Mouse (Mus musculus): ENCODE data around the gene Ikzf2. TPM values are rescaled to one million over a fixed set of nuclear protein-coding genes. Genes with fewer than 3 reads are reported as not detected.

The Ikzf2 gene
- polyA plus RNA-seq, 1 experiment from 2014 or later = 4.3 TPM

GRCm38 (mm10) chr1:69629513-69629912 is 57.5 kb downstream of the Ikzf2 start:
- no peak for ATAC-seq (ENCODE audit: low FRiP score, low read depth)
- H3K4me1 ChIP-seq = no peaks in the 10 kb centered on the region
- WGBS = 65% methylated on average over 8 of the region's 8 CpGs
- no peak overlapping the region for H3K4me2 ChIP-seq (replicated peaks)
- H3K9ac ChIP-seq = no peak overlapping the region
- no peaks in the 10 kb centered on the region for H3K36me3 ChIP-seq
- no peaks in the 10 kb centered on the region for H3K9me3 ChIP-seq
- H3K27ac ChIP-seq = no peak overlapping the region
- no peak overlapping the region for H3K4me3 ChIP-seq
- no peaks in the 10 kb centered on the region for H3K27me3 ChIP-seq

- H3K4me1 ChIP-seq = peaks cover 19% of the 10 kb centered on the region
- H3K9me3 ChIP-seq = no peaks in the 10 kb centered on the region
- no peaks in the 10 kb centered on the region for H3K27me3 ChIP-seq
- ATAC-seq (ENCODE audit: low FRiP score, low read depth) = no peak
- no peak overlapping the region for H3K4me2 ChIP-seq (replicated peaks)
- no peaks in the 10 kb centered on the region for H3K36me3 ChIP-seq
- WGBS = 88% methylated on average over 5 of the region's 5 CpGs
- H3K27ac ChIP-seq = no peak overlapping the region
- no peak overlapping the region for H3K4me3 ChIP-seq
- H3K9ac ChIP-seq = no peak overlapping the region
Measured at GRCm38 (mm10) chr1:69612076-69612475, 75.0 kb downstream of the Ikzf2 start.

- peaks cover 19% of the 10 kb centered on the region for H3K4me1 ChIP-seq
- no peak overlapping the region for H3K9ac ChIP-seq
- 68% methylated on average over 4 of the region's 4 CpGs for WGBS
- peak; percentile 54; the same call in 1 of the 2 replicates for ATAC-seq (ENCODE audit: low FRiP score, low read depth)
- no peaks in the 10 kb centered on the region for H3K9me3 ChIP-seq
- no peak overlapping the region for H3K27ac ChIP-seq
- H3K36me3 ChIP-seq = no peaks in the 10 kb centered on the region
- no peak overlapping the region for H3K4me3 ChIP-seq
- 0 out of 2 replicates have a peak overlapping the region, but pooled peaks have one; percentile 14 for H3K4me2 ChIP-seq (replicated peaks)
- H3K27me3 ChIP-seq = no peaks in the 10 kb centered on the region
Measured at GRCm38 (mm10) chr1:69611204-69611725, 75.8 kb downstream of the Ikzf2 start.

- H3K9me3 ChIP-seq = no peaks in the 10 kb centered on the region
- H3K27ac ChIP-seq = no peak overlapping the region
- WGBS = 39% methylated on average over 7 of the region's 7 CpGs
- 0 out of 2 replicates have a peak overlapping the region, but pooled peaks have one; percentile 14 for H3K4me2 ChIP-seq (replicated peaks)
- H3K27me3 ChIP-seq = no peaks in the 10 kb centered on the region
- H3K4me1 ChIP-seq = peaks cover 19% of the 10 kb centered on the region
- H3K4me3 ChIP-seq = no peak overlapping the region
- no peak overlapping the region for H3K9ac ChIP-seq
- 0 out of 2 replicates have a peak, but pooled peaks have one; percentile 15 for ATAC-seq (ENCODE audit: low FRiP score, low read depth)
- no peaks in the 10 kb centered on the region for H3K36me3 ChIP-seq
Measured at GRCm38 (mm10) chr1:69610791-69611190, 76.3 kb downstream of the Ikzf2 start.

- Histone ChIP-seq H3K27ac (no peak overlapping the region), H3K9ac (no peak overlapping the region), H3K4me1 (peaks cover 19% of the 10 kb centered on the region), H3K27me3 (no peaks in the 10 kb centered on the region), H3K36me3 (no peaks in the 10 kb centered on the region), H3K9me3 (no peaks in the 10 kb centered on the region), H3K4me3 (no peak overlapping the region), H3K4me2 (replicated peaks) (no peak overlapping the region)
- no peak for ATAC-seq (ENCODE audit: low FRiP score, low read depth)
- WGBS = 80% methylated on average over 5 of the region's 5 CpGs
Measured at GRCm38 (mm10) chr1:69608846-69609245, 78.2 kb downstream of the Ikzf2 start.

- Histone ChIP-seq H3K36me3 (no peaks in the 10 kb centered on the region), H3K27ac (no peak overlapping the region), H3K9ac (no peak overlapping the region), H3K4me2 (replicated peaks) (no peak overlapping the region), H3K4me3 (no peak overlapping the region), H3K4me1 (peaks cover 19% of the 10 kb centered on the region), H3K9me3 (no peaks in the 10 kb centered on the region), H3K27me3 (no peaks in the 10 kb centered on the region)
- ATAC-seq (ENCODE audit: low FRiP score, low read depth) = no peak
- WGBS = 87% methylated on average over 1 of the region's 1 CpGs
Measured at GRCm38 (mm10) chr1:69606844-69607243, 80.2 kb downstream of the Ikzf2 start.

GRCm38 (mm10) chr1:69604213-69604612 is 82.8 kb downstream of the Ikzf2 start:
- no peak for ATAC-seq (ENCODE audit: low FRiP score, low read depth)
- 61% methylated on average over 3 of the region's 3 CpGs for WGBS
- Histone ChIP-seq H3K4me1 (peaks cover 4% of the 10 kb centered on the region; the same call in 1 of the 2 replicates), H3K4me2 (replicated peaks) (no peak overlapping the region), H3K27me3 (peaks cover 6% of the 10 kb centered on the region; the same call in 1 of the 2 replicates), H3K27ac (no peak overlapping the region), H3K4me3 (no peak overlapping the region), H3K36me3 (no peaks in the 10 kb centered on the region), H3K9me3 (no peaks in the 10 kb centered on the region), H3K9ac (no peak overlapping the region)

- Histone ChIP-seq H3K9ac (no peak overlapping the region), H3K9me3 (no peaks in the 10 kb centered on the region), H3K4me2 (replicated peaks) (no peak overlapping the region), H3K4me3 (no peak overlapping the region), H3K27ac (no peak overlapping the region), H3K4me1 (no peaks in the 10 kb centered on the region), H3K36me3 (no peaks in the 10 kb centered on the region), H3K27me3 (peaks cover 15% of the 10 kb centered on the region; the same call in 1 of the 2 replicates)
- 73% methylated on average over 1 of the region's 1 CpGs for WGBS
- no peak for ATAC-seq (ENCODE audit: low FRiP score, low read depth)
Measured at GRCm38 (mm10) chr1:69600954-69601353, 86.1 kb downstream of the Ikzf2 start.

- Histone ChIP-seq H3K4me2 (replicated peaks) (no peak overlapping the region), H3K27me3 (peaks cover 29% of the 10 kb centered on the region), H3K9me3 (no peaks in the 10 kb centered on the region), H3K4me1 (no peaks in the 10 kb centered on the region), H3K9ac (no peak overlapping the region), H3K36me3 (no peaks in the 10 kb centered on the region), H3K4me3 (no peak overlapping the region), H3K27ac (no peak overlapping the region)
- WGBS = 80% methylated on average over 12 of the region's 12 CpGs
- ATAC-seq (ENCODE audit: low FRiP score, low read depth) = no peak
Measured at GRCm38 (mm10) chr1:69599074-69599772, 87.8 kb downstream of the Ikzf2 start.

- H3K9me3 ChIP-seq = no peaks in the 10 kb centered on the region
- 7% methylated on average over 6 of the region's 6 CpGs for WGBS
- H3K4me3 ChIP-seq = peak overlapping the region; percentile 28
- H3K27ac ChIP-seq = no peak overlapping the region
- peaks cover 15% of the 10 kb centered on the region for H3K4me1 ChIP-seq
- no peaks in the 10 kb centered on the region for H3K36me3 ChIP-seq
- peak overlapping the region; percentile 62 for H3K4me2 ChIP-seq (replicated peaks)
- no peak for ATAC-seq (ENCODE audit: low FRiP score, low read depth)
- peak overlapping the region; percentile 53; the same call in 1 of the 2 replicates for H3K9ac ChIP-seq
- peaks cover 22% of the 10 kb centered on the region for H3K27me3 ChIP-seq
Measured at GRCm38 (mm10) chr1:69591889-69592288, 95.2 kb downstream of the Ikzf2 start.

- H3K4me3 ChIP-seq = peak overlapping the region; percentile 28
- no peaks in the 10 kb centered on the region for H3K9me3 ChIP-seq
- H3K27me3 ChIP-seq = peaks cover 22% of the 10 kb centered on the region
- no peak overlapping the region for H3K27ac ChIP-seq
- H3K4me2 ChIP-seq (replicated peaks) = peak overlapping the region; percentile 62
- H3K36me3 ChIP-seq = no peaks in the 10 kb centered on the region
- peaks cover 15% of the 10 kb centered on the region for H3K4me1 ChIP-seq
- peak; percentile 54 for ATAC-seq (ENCODE audit: low FRiP score, low read depth)
- peak overlapping the region; percentile 53 for H3K9ac ChIP-seq
- WGBS = 6% methylated on average over 7 of the region's 7 CpGs
Measured at GRCm38 (mm10) chr1:69591328-69591801, 95.7 kb downstream of the Ikzf2 start.

GRCm38 (mm10) chr1:69585546-69585945 is 101.5 kb downstream of the Ikzf2 start:
- no peak for ATAC-seq (ENCODE audit: low FRiP score, low read depth)
- Histone ChIP-seq H3K27me3 (0 out of 2 replicates have a peak, but pooled peaks cover 4% of the 10 kb centered on the region), H3K4me3 (no peak overlapping the region), H3K9ac (no peak overlapping the region), H3K4me2 (replicated peaks) (no peak overlapping the region), H3K9me3 (no peaks in the 10 kb centered on the region), H3K27ac (no peak overlapping the region), H3K4me1 (no peaks in the 10 kb centered on the region), H3K36me3 (no peaks in the 10 kb centered on the region)
- WGBS = 67% methylated on average over 2 of the region's 2 CpGs

Data from limb, embryonic 13.5 days (tissue).